Mouse (Mus musculus) c-Kit-negative CD71-positive TER-119-positive erythroid progenitor cells, embryonic 14.5 days (primary cell): Measurements from ENCODE around the gene Zfp810.
"Not testable (repeated sequence)": the region's sequence is repeated elsewhere in the genome, so short reads cannot be mapped to it uniquely, and the experiment has no call there.

ENCODE experiments used
- DNase-seq: peaks from one replicate; pipeline ENCODE4 v3.0.0-alpha.2; 2013; ENCODE audit warnings: low read depth, low spot score

Zfp810 gene

DNA sequence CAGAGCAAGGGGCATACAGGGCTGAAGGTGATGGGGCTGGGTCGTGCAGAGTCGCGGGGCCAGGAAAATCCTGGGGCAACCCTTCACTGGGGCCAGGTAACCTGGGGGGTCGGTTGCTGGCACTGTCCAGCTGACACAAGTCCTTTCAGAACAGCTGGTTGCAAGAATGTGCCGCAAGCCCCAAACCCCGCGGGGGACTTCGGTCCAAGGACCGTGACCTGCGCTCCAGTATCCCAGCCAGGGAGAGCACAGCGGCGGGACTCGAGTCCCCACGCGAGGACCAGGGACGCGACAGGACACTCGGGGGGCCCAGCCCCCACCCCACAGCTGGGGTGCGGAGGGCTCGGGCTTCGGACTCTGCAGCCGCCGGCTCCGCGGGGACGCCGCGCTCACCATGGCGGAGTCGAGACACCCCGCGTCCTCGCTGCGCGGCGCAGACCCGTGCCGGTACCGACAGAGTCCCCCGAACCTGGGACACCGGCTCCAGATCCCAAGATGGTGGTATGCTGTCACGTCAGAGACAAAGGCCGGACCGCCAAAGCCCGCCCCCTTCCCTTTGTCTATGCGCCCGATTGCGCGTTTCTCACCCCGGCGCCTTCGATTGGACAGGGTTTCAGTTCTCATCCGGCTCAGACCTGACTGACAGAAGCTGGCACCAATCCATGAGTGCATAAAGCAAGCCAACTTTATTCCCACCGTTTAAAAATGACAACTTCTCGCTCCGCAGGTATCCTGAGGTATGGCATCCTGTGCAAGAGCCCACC is at the start of gene Zfp810:
Gene Zfp810 (minus strand): TSS at position 493 of the 764 bp plus-strand sequence.
- DNase-seq, result no peak

DNA sequence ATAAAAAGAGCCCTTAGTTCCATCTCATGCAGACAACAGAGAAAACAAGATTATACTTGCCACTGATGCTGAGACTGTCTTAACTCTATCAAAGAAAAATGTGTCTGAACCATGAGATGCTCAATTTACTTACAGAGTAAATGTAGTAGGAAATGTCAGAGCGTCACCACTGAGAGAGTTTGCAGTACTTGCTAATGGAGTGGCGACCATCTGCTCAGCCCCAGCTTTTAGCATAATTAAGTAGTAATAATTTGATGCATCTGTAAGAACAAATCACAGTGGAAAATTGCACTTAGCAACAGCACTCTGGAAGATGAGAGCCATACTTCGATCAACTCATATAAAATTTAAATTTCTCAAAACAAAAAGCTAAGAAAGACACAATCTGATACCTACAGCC is 48.5 kb upstream of the Zfp810 start:
- no peak for DNase-seq

DNA sequence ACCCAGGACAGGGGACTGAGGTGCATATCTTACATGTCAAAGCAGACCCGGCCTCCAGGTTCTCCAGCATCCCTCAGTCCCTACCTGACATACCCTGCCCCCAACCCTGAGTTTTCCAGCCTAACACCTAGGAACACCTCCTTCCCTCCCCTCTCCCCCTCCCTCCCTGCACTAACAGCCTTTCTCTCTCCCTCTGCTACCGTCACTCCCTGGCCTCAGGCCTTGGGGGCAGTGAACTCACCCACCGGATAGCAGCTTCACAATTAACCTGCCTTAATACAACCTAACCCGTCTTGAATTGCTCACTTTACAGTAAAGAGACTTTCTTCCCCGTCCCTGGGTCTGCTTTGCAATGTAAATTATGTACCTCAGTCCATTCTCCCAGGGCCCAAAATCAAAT is 46.5 kb upstream of the Zfp810 start:
- no peak for DNase-seq

DNA sequence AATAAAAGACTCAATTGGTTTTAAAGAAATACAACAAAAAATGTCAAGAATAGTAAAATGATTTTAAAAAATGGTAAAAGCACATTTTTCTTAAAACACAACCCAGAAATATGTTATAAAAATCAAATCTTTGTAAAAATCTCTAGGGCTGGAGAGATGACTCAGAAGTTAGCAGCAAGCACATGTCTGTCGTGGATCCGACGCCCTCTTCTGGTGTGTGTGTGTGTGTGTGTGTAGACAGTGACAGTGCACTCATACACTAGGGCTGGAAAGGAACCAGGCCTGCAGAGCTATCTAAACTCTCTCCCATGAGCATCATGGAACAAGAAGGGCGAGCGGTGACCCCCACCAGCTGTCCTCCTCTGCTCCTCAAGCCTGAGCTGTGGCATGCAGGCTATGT is 46.0 kb upstream of the Zfp810 start:
- DNase-seq, result no peak

DNA sequence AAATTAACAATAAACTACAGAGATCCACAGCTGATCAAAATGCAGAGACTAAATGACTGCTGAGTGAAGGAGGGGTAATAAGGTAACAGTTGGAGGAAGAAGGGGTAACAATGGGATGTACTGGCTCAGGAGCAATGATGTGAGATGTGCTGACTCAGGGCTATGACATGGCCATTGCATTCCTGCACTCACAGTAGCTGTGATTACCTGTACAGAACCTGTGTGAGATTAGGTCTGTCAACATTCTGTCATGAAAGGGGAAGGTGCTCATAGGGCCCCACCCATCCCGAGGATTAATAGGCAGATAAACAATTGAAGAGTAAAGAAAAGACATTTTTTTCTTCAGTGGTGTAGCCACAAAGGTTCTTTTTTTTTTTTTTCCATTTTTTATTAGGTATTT is 32.9 kb upstream of the Zfp810 start:
- DNase-seq, result no peak

DNA sequence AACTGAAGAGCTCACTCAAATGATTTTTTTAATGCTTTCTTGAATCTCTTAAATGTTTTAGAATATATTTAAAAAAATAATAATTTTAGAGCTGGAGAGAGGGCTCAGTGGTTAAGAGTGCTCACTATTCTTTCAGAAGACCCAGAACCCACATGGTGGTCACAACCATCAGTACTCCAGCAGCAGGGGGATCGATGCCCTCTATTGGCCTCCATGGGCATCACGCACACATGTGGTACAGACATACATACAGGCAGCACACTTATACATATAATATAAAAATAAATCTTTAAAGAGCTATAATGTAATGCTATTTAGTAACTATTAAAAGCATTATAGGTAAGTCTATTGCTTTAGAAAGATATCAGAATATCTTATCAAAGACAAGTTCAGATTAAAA is 29.8 kb upstream of the Zfp810 start:
- no peak for DNase-seq

DNA sequence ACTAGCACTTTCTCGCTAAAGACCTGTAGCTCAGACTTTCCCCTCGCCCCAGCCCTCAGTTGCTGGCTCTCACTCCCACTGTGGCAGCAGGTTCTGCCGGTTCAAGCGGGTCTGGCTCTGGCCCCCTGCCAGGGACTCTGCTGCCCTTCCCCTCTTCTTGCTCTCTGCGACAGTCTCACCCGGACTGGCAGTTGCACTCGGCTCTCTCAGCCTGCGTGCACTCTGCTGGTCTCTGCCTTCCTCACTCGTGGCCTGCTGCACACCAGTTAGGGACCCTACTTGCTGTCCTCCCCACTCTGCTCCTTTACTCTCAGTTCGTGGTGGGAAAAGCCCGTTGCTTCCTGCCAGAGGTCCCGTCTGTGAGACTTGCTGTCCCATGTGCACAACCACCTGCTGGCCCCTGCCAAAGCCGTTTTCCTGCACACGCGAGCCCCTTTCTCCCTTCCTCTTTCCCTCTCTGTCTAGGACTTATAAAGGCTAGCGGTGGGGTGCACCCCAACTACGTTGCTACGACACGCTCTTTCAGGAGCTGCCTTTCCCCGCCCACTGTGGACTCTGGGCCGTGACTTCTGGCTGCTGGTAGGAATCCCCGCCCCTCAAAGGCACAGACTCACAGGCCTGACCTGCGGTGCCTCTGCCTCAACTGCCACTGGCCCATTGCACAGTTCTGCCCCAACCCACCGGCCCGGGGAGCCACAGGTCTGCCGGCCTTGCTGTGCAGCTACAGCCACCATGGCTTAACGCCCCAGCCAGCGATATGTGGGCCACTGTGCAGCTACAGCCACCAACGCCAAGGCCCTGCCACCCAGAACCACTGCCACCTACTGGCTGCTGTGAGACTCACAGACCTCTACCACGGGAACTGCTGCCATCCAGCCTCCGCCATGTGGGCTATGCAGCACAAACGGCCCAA is 20.3 kb upstream of the Zfp810 start:
- peak; percentile 60 for DNase-seq

DNA sequence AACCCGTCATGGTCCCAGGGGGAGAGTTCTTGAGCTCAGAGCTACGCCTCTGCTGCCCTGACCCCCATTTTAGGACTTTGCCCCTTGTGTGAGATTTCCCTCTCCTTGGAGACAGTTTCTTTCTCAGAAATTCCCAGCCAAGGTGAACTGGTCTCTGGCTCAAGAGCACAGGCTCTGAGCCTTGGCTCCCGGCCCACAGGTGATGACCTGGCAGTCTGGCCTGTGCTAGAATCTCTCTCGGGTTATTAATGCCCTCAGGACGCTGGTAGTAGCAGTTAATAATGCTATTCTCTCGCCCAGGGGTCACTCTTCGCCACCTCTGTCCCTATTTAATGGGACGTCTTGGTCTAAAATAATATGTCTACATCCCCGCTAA is 19.6 kb upstream of the Zfp810 start:
- no peak for DNase-seq

DNA sequence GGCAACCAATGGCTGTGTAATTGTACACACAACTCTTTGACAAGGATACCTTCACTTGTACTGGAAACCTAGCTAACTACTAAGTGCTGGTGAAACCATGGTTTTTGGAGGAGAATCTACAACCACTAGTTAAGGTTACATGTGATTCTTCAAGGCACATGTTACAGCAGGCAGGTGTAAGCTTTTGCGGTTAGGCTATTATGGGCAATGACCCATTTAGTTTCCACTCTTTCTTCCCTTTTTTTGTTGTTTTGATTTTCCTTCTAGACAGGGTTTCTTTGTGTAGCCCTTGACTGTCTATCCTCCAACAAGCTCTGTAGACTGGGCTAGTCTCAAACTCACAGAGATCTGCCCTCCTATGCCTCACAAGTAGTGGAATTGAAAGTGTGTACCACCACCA is 17.1 kb upstream of the Zfp810 start:
- DNase-seq, result no peak

DNA sequence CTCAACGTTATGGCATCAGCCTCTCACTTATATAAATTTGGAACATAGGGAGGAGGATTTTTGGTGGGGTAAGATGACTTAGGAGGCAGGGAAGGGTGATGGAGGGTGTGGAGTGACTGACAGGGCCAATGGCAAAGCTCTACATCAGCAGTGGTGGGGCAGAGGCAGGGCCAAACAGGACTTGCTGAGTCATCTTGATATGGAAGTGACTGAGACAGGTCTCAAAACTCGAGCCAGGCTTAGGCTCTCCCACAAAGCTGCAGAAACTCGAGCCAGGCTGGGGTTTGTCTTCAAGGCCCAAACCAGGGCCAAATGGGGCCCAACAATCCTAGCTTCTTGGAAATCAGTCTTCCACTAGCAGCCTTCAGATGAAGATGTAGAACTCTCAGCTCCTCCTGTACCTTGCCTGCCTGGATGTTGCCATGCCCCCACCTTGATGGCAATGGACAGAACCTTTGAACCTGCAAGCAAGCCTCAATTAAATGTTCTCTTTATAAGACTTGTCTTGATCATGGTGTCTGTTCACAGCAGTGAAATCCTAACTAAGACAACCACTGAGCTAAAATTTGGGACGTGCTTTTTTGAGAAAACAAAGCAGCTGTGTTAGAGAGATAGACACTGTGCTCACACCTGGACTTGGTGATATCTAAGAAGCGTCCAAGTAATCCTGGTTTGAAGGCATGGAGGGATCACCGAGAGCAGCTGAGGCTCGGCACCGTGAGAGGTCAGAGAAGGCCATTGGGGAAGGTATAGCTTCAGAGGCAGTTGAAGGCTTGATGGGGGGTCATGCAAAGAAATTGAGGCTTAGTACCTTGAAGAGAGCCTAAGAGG is 15.1 kb upstream of the Zfp810 start:
- peak; percentile 63 for DNase-seq

DNA sequence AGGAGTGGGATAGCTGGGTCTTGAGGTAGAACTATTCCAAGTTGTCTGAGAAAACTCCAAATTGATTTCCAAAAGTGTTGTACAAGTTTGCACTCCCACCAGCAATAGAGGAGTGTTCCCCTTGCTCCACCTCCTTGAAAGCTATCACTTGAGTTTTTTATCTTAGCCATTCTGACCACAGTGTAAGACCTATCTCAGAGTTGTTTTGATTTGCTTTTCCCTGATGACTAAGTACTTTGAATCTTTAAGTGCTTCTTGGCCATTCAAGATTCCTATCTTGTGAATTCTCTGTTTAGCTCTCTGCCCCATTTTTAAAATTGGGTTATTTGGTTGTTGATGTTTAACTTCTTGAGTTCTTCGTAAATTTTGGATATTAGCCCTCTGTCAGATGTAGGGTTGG is 11.7 kb upstream of the Zfp810 start:
- DNase-seq, result no peak

DNA sequence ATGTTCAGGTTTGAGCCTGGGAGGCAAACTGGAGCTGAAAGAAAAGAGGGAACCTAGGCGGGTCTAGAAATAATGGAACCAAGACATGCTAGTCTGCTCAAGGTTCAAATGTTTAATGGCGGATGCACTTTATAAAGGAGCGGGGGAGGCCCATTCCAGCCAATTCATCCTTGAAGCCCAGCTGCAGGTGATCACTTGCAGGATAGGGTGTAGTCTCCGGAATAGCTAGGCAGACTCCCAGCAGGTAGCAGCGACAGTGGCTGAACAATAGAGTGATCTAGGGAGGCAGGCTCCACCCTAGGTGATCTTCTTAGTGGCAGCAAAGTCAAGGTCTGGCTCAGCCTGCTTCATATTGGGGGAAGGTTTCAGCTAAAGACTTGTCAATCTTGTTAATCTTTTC is 8.6 kb upstream of the Zfp810 start:
- not testable (repeated sequence) for DNase-seq

DNA sequence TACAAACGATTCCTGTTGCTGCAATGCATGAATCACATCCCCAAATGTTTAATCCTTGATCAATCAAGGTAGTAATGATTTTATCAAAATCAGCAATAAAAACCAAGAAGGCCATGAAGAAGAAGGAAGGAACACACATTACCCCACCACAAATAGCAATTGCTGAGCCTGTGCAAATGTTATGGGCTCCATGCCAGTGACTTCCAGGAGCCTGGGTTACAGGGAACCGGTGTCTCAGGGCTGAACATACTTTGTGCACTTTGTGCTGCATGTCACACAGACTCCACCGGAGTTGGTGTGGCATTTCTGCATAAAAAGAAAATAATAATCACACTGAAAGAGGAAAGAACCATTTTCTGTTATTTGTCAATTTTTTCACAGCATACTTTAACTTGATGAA is 6.6 kb upstream of the Zfp810 start:
- no peak for DNase-seq

DNA sequence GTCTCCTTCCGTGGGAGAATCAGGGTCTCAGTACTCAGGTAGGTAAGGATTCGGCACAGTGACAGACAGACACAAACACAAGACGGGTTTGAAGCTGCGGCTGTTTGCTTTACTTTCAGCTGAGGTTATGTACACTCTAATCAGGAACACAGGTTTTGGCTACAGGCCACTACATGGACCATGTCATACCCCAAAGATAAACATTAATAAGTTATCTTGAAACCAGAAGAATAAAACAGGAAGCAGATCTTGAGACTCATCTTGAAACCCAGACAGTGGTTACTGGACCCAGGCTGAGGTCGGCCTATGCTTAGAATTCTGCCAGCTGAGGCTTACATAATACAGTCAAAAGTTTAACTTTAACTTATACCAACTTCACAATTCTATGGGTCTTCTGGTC is 5.8 kb upstream of the Zfp810 start:
- no peak for DNase-seq

DNA sequence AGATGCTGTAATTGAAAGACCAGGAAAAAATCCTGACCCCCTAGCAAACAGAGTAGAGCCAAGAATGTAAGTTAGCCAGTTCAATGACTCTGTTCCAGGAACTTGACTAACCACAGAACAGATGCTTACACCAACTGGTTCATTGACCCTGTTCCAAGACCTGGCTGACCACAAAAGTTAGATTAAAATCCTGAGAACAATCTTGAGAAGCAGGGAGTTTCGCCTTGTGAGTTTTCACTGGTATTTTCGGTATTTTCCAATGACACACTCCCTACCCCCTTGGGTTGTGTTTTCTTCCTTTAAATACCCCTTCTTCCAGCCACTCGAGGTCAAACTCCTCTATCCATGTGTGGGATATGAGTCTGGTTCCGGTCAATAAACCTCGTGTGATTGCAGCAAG is 2.2 kb upstream of the Zfp810 start:
- no peak for DNase-seq

DNA sequence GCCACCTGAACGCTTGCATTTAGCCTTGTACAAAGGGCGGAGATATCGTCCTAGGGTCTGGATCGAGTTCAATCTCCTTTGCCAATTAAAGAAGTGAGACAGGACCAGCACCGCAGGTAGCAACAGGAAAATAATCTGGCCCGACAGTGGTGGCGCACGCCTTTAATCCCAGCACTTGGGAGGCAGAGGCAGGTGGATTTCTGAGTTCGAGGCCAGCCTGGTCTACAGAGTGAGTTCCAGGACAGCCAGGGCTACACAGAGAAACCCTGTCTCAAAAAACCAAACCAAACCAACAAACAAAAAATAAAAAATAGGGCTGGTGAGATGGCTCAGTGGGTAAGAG is 443 bp upstream of the Zfp810 start:
- not testable (repeated sequence) for DNase-seq

DNA sequence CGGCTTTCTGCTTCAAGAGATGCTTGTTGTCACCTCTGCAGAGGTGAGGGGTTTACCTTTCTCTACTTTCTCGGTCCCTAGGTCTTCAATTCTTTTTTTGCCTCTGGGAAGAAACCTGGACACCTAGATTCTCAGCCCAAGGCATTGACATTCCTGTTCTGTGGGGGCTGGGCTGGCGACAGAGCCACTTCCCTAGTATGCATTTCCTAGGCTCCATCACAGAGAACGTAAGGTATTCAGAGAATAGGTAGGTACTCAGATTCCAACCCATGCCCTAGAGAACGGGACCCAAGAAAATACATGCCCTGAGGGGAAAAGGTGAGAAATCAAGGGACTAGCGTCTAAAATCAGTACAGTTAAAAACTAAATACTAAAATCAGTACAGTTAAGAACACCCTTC is 722 bp downstream of the Zfp810 start:
- DNase-seq, result no peak

DNA sequence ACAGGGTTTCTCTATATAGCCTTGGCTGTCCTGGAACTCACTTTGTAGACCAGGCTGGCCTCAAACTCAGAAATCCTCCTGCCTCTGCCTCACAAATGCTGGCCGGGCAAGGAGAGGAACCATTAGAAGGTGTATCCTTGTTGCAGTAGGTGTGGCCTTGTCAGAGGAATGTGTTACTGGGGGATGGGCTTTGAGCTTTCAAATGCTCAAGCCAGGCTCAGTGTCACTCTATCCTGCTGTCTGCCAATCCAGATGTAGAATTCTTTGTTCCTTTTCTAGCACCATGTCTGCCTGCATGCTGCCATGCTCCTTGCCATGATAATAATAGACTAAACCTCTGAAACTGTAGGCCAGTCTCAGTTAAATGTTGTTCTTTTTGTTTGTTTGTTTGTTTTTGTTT is 5.2 kb downstream of the Zfp810 start:
- no peak for DNase-seq

DNA sequence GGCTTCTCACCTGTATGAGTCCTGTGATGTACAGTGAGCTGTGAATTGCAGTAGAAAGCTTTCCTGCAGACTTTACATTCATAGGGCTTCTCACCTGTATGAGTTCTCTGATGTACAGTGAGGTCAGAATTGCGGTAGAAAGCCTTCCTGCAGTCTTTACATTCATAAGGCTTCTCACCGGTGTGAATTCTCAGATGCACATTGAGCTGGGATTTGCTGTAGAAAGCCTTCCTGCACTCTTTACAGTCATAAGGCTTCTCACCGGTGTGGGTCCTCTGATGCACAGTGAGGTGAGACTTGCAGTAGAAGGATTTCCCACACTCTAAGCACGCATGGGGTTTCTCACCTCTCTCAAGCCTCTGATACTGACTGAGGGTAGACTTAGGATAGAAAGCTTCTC is 28.7 kb downstream of the Zfp810 start:
- no peak for DNase-seq

DNA sequence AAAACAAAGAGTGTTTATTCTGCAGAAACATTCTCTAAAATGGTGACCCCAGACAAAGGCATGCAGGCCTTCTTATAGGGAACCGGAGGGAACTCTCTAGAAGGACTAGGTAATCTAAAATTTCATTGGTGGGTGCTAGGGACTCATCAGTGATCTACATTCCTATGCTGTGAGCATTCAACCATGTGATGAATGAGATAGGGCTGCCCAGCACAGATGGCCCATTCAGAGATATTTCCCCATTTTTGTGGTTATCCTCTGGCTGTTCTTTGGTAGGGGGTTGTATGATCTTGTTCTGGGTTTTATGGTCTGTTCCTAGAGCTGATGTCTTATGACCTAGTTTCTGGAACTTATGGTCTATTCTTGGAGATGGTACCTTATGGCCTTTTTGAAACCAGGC is 38.6 kb downstream of the Zfp810 start:
- DNase-seq, result no peak

DNA sequence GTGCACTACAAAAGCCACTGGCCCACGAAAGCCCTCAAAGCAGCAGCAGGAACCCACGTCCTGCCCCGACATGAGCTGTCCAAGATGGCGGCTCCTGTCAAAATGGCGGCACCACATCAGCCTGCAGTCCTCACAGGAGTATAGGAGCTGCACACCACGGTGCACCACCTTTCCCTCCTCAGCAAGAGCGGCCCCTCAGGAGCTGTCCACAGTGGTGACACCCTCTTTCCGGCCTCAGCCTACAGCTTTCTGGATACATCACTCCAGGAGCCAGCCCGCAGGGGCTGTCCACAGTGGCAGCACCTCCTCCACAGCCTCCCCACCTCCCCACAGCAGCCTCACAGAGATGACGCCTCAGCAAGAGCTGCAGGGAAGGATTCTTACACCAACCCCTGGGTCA is 44.8 kb downstream of the Zfp810 start:
- no peak for DNase-seq

DNA sequence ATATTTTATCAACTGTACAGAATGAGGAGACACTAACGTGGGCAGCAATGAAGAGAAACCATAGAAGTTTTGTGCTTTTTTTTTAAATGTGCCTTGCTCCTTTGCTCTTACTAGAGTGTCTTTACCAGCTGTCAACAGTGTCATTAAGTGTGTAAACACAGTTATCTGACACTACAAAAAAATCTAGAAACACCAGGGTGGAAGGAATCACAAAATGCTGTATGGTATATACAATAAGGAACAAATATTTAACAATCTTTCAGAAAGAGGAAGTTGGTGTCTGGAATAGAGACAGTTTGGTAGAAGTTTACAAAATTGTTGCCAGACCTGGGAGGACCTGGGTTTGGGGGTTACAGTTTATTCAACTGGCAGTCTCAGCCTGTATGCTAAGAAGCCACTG is 45.9 kb downstream of the Zfp810 start:
- DNase-seq, result no peak
